Mouse (Mus musculus): Measurements from ENCODE around the gene Pqbp1.
"Not testable (repeated sequence)": the region's sequence is repeated elsewhere in the genome, so short reads cannot be mapped to it uniquely, and the experiment has no call there.

Pqbp1 gene

GRCm38 (mm10) chrX:7898880-7899874 lies at the start of gene Pqbp1, which contains the start of gene Timm17b:
Gene Pqbp1, minus strand, starts transcription at chrX:7899269.
Gene Timm17b, plus strand, starts transcription at chrX:7899357.
- peak; percentile 93 for DNase-seq

- DNase-seq: peak; percentile 98
Observed at GRCm38 (mm10) chrX:7947900-7948492, 48.9 kb upstream of the Pqbp1 start.

DNA sequence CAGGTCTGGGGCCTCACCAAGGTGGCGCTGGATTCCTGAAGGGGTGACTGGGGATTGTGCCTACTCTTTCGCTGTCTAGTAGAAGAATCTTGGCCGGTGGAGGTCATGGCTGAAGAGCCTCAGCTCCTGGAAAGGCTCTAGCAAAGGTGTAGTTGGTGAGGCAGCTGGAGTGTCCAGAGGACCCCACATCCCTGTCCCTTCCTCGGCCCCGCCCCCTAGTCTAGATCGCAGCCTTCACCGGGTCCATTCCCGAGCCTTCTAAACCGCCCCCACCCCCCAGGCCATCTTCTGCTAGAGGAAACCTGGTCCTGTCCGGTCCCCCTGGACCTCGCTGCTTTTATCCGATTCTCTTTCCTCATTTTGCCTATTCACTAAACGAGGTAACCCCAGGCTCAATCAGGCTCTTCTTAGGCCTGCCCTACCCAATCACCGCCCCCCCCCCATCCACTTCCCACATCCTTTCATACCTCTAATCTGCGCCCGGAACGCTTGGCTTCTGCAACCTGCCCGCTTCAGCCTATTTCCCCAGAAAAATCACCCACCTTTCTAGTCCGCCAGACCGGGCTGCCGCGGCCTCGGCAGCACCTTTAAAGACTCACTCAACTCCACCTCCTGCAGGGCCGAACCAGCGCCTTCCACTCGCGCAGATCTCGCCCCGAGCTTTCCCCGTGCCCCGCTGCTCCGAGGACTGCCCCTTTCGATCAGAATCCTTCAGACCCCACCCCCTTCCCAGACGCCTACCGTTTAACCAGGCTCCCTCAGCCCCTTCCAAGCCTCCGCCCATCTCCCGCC lies 48.2 kb upstream of the Pqbp1 start, which contains the start of gene Hdac6:
Gene Hdac6 (minus strand): TSS at position 782 of the 792 bp plus-strand sequence.
- peak; percentile 23 for DNase-seq

- peak; percentile 49 for DNase-seq
Observed at GRCm38 (mm10) chrX:7945618-7946017, 46.5 kb upstream of the Pqbp1 start.

- DNase-seq: no peak
Observed at GRCm38 (mm10) chrX:7937667-7938066, 38.6 kb upstream of the Pqbp1 start.

GRCm38 (mm10) chrX:7936874-7937273 lies 37.8 kb upstream of the Pqbp1 start:
- DNase-seq: no peak

GRCm38 (mm10) chrX:7928270-7928790 lies 29.3 kb upstream of the Pqbp1 start, which contains the start of gene Eras:
Gene Eras, minus strand, starts transcription at chrX:7928607.
- no peak for DNase-seq

DNA sequence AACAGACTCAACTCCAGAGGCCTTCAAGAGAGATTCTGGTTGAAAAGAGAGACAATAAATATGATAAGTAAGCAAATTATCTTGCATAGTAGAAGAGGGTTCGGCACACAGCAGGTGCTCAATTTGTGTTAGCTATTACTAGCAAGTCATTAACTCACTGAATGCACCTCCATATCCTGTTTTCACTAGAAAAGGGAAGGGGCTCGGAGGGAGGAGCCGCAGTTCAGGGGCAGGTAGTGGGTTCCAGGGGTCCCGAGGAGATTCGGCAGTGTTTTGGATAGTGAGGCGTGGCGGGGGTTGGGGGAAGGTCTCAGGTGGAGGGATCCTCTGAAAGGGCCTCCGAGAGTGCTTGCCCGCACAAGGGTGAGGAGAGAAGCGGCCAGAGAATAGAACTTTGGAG lies 28.0 kb upstream of the Pqbp1 start:
- no peak for DNase-seq

GRCm38 (mm10) chrX:7926266-7926665 lies 27.2 kb upstream of the Pqbp1 start:
- no peak for DNase-seq

DNA sequence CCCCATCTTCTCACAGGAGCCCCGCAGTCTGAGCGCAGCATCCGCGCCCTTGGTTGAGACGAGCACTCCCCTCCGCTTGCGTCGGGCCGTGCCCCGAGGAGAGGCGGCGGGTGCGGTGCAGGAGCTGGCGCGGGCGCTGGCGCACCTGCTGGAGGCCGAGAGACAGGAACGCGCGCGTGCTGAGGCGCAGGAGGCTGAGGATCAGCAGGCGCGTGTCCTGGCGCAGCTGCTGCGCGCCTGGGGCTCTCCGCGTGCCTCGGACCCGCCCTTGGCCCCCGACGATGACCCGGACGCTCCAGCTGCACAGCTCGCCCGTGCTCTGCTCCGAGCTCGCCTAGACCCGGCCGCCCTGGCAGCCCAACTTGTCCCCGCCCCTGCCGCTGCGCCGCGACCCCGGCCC lies 23.0 kb upstream of the Pqbp1 start:
- no peak for DNase-seq

GRCm38 (mm10) chrX:7919601-7920383 lies 20.7 kb upstream of the Pqbp1 start, which contains the start of gene Pcsk1n:
Gene Pcsk1n, plus strand, starts transcription at chrX:7919822.
- no peak for DNase-seq

DNA sequence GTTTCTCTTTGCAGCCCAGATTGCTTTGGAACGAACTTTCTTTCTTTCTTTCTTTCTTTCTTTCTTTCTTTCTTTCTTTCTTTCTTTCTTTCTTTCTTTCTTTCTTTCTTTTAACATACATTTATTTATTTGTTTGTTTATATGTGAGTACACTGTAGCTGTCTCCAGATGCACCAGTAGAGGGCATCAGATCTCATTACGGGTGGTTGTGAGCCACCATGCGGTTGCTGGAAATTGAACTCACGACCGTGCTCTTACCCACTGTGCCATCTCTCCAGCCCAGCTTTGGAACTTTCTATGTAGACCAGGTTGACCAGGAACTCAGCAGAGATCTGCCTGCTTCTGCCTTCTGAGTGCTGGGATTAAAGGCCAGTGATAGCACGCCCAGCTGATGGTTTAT lies 18.9 kb upstream of the Pqbp1 start:
- not testable (repeated sequence) for DNase-seq

- DNase-seq: peak; percentile 36
Observed at GRCm38 (mm10) chrX:7915669-7916068, 16.6 kb upstream of the Pqbp1 start.

GRCm38 (mm10) chrX:7910473-7910872 lies 11.4 kb upstream of the Pqbp1 start:
- no peak for DNase-seq

- not testable (repeated sequence) for DNase-seq
Observed at GRCm38 (mm10) chrX:7909242-7909641, 10.2 kb upstream of the Pqbp1 start, which contains the start of gene Gm10490. Gene Gm10490, plus strand, starts transcription at chrX:7909542.

- no peak for DNase-seq
Observed at GRCm38 (mm10) chrX:7907735-7908134, 8.7 kb upstream of the Pqbp1 start, which contains the start of gene Gm10491. Gene Gm10491, minus strand, starts transcription at chrX:7907835.

DNA sequence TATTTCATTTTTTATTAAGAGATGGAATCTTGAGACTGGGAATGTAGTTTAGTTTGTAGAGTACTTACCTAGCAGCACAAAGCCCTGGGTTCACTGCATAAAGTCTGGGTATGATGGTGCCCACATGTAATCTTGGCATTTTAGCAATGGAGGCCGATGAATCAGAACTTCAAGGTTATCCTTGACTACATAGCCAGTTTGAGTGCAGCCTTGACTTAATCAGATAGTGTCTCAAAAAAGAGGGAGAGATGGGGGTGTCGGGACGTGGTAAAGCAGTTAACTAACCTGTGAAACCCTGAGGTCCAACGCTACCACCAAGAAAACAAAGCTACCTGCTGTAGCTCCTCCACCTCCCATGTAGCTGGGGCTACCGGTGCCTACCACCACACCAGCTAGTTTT lies 5.4 kb upstream of the Pqbp1 start:
- DNase-seq: no peak

- no peak for DNase-seq
Observed at GRCm38 (mm10) chrX:7898211-7898610, 858 bp downstream of the Pqbp1 start.

DNA sequence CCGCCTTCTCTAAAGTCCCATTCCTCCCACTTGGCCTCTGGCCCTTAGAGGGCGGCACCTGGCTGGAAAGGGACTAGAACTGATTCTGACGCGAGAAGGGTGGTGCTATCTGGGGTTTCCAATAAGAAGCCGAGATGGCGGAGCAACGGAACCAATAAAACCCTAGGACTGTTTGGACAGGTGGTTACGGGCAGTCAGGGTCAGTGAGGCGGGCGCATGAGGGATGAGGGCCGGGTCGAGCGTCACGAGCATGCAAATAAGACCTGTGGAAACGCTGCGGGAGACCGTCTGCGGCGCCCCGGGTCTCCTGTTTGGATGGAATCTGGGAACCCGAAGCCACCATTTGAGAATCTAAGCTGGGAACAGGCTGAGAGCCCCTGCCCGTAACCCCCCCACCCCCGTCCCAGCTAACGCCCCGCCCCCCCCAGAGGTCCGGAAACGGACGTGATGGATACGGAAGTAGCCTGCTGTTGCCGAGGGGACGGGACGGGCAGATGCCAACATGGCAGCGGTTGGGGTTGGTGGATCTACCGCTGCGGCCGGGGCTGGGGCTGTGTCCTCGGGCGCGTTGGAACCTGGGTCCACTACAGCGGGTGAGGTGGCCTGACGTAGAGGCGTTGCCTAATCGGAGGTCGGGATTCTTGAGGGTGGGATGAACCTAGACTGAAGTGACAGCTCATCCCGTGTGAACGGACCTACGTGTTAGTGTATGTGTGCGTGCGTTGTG lies 15.1 kb downstream of the Pqbp1 start, which contains the start of gene Slc35a2:
Gene Slc35a2 (plus strand): TSS at position 188 of the 727 bp plus-strand sequence.
- peak; percentile 96 for DNase-seq

DNA sequence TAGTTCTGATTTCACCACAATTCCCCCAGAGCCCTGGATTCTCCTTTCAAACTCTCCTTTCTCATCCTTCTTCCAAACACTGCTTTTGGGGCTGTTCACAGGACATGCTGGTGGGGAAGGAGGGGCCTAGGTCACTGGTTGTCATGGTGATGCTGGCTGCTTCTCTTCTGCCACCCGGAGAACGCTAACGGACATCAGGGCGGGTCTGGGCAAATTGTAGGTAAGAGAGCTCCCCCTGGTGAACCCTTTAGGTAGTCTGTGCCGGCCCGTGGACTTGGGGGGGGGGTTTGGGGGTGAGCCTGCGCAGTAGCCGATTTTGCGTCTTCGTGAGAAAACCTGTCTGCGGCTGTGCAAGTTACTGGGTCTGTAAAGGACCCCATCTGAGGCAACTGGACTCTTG lies 19.2 kb downstream of the Pqbp1 start:
- peak; percentile 71 for DNase-seq

DNA sequence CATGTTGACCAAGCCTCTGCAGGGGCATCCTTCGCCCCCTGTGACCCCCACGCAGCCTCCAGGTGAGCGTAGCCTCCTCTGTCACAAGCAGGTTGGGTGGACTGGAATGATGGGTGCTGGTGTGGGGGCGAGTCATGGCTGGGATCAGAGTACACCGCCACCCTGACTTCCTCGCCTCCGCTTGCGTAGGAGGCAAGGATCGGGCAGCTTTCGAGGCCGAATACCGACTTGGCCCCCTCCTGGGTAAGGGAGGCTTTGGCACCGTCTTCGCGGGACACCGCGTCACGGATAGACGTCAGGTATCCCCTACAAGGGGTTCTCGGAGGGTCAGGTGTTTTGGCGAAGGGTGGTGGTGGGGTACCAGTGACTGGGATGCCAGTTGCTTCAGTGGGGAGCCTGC lies 20.6 kb downstream of the Pqbp1 start:
- no peak for DNase-seq
